Mouse (Mus musculus): ENCODE results near the gene Pofut1. TPM values are rescaled to one million over a fixed set of nuclear protein-coding genes. Genes with fewer than 3 reads are reported as not detected.

Gene Pofut1
- polyA plus RNA-seq (2016; fragmentation: Nextera tagmentation; extraction: Ambion mirVana) = 5.9 and 6.4 TPM in 2 replicates

GRCm38 (mm10) chr2:153241250-153242014 is at the start of gene Pofut1, which contains the start of gene Plagl2:
Gene Pofut1, plus strand, starts transcription at chr2:153241533.
Gene Plagl2, minus strand, starts transcription at chr2:153241426.
- peak within 1 kb of the TSS; percentile 98 for H3K4me3 ChIP-seq
- H3K27me3 ChIP-seq (ENCODE audit: poor library complexity, severe bottlenecking) = no peaks in the 10 kb centered on the region
- no peaks in the 10 kb centered on the region for H3K9me3 ChIP-seq
- WGBS = under 1% methylated on average over 69 of the region's 72 CpGs
- H3K4me1 ChIP-seq = peaks cover 47% of the 10 kb centered on the region
- peak within 1 kb of the TSS; percentile 100 for H3K27ac ChIP-seq
- peak; percentile 84 for DNase-seq (ENCODE audit: extremely low spot score, low spot score)
- peaks cover 57% of the 10 kb centered on the region for H3K36me3 ChIP-seq (replicated peaks)

GRCm38 (mm10) chr2:153194255-153194654 is 47.1 kb upstream of the Pofut1 start:
- Histone ChIP-seq H3K36me3 (replicated peaks) (peaks cover 90% of the 10 kb centered on the region), H3K4me3 (no peak overlapping the region), H3K9me3 (no peaks in the 10 kb centered on the region), H3K4me1 (no peaks in the 10 kb centered on the region), H3K27me3 (ENCODE audit: poor library complexity, severe bottlenecking) (no peaks in the 10 kb centered on the region), H3K27ac (no peak overlapping the region)
- WGBS = 98% methylated on average over 3 of the region's 3 CpGs
- no peak for DNase-seq (ENCODE audit: extremely low spot score, low spot score)

- Histone ChIP-seq H3K27ac (no peak overlapping the region), H3K36me3 (replicated peaks) (peaks cover 85% of the 10 kb centered on the region), H3K9me3 (no peaks in the 10 kb centered on the region), H3K4me3 (no peak overlapping the region), H3K4me1 (peaks cover 6% of the 10 kb centered on the region), H3K27me3 (ENCODE audit: poor library complexity, severe bottlenecking) (no peaks in the 10 kb centered on the region)
- DNase-seq (ENCODE audit: extremely low spot score, low spot score) = no peak
- WGBS = 83% methylated on average over 5 of the region's 5 CpGs
Measured at GRCm38 (mm10) chr2:153198485-153198884, 42.8 kb upstream of the Pofut1 start.

GRCm38 (mm10) chr2:153199114-153199513 is 42.2 kb upstream of the Pofut1 start:
- Histone ChIP-seq H3K36me3 (replicated peaks) (peaks cover 88% of the 10 kb centered on the region), H3K27me3 (ENCODE audit: poor library complexity, severe bottlenecking) (no peaks in the 10 kb centered on the region), H3K9me3 (no peaks in the 10 kb centered on the region), H3K4me1 (peaks cover 6% of the 10 kb centered on the region), H3K4me3 (no peak overlapping the region), H3K27ac (no peak overlapping the region)
- DNase-seq (ENCODE audit: extremely low spot score, low spot score) = no peak
- 91% methylated on average over 2 of the region's 2 CpGs for WGBS

- no peaks in the 10 kb centered on the region for H3K27me3 ChIP-seq (ENCODE audit: poor library complexity, severe bottlenecking)
- peaks cover 6% of the 10 kb centered on the region for H3K4me1 ChIP-seq
- H3K9me3 ChIP-seq = no peaks in the 10 kb centered on the region
- 71% methylated on average over 1 of the region's 1 CpGs for WGBS
- H3K4me3 ChIP-seq = no peak overlapping the region
- DNase-seq (ENCODE audit: extremely low spot score, low spot score) = no peak
- peaks cover 93% of the 10 kb centered on the region for H3K36me3 ChIP-seq (replicated peaks)
- H3K27ac ChIP-seq = no peak overlapping the region
Measured at GRCm38 (mm10) chr2:153202766-153203165, 38.6 kb upstream of the Pofut1 start.

GRCm38 (mm10) chr2:153208149-153208548 is 33.2 kb upstream of the Pofut1 start:
- DNase-seq (ENCODE audit: extremely low spot score, low spot score) = no peak
- H3K9me3 ChIP-seq = no peaks in the 10 kb centered on the region
- H3K4me1 ChIP-seq = no peaks in the 10 kb centered on the region
- H3K27me3 ChIP-seq (ENCODE audit: poor library complexity, severe bottlenecking) = no peaks in the 10 kb centered on the region
- H3K36me3 ChIP-seq (replicated peaks) = peaks cover 73% of the 10 kb centered on the region
- H3K27ac ChIP-seq = no peak overlapping the region
- H3K4me3 ChIP-seq = no peak overlapping the region
- WGBS = 98% methylated on average over 2 of the region's 2 CpGs

GRCm38 (mm10) chr2:153209286-153209685 is 32.0 kb upstream of the Pofut1 start:
- Histone ChIP-seq H3K4me3 (no peak overlapping the region), H3K4me1 (no peaks in the 10 kb centered on the region), H3K27me3 (ENCODE audit: poor library complexity, severe bottlenecking) (no peaks in the 10 kb centered on the region), H3K36me3 (replicated peaks) (peaks cover 63% of the 10 kb centered on the region), H3K9me3 (no peaks in the 10 kb centered on the region), H3K27ac (no peak overlapping the region)
- WGBS = 90% methylated on average over 5 of the region's 5 CpGs
- DNase-seq (ENCODE audit: extremely low spot score, low spot score) = no peak

GRCm38 (mm10) chr2:153211451-153211850 is 29.9 kb upstream of the Pofut1 start:
- H3K27me3 ChIP-seq (ENCODE audit: poor library complexity, severe bottlenecking) = no peaks in the 10 kb centered on the region
- H3K4me3 ChIP-seq = no peak overlapping the region
- no peaks in the 10 kb centered on the region for H3K4me1 ChIP-seq
- H3K36me3 ChIP-seq (replicated peaks) = peaks cover 41% of the 10 kb centered on the region
- no peaks in the 10 kb centered on the region for H3K9me3 ChIP-seq
- H3K27ac ChIP-seq = no peak overlapping the region
- DNase-seq (ENCODE audit: extremely low spot score, low spot score) = no peak
- WGBS = 95% methylated on average over 5 of the region's 5 CpGs

GRCm38 (mm10) chr2:153213351-153213750 is 28.0 kb upstream of the Pofut1 start:
- 94% methylated on average over 4 of the region's 4 CpGs for WGBS
- Histone ChIP-seq H3K4me3 (no peak overlapping the region), H3K27me3 (ENCODE audit: poor library complexity, severe bottlenecking) (no peaks in the 10 kb centered on the region), H3K4me1 (no peaks in the 10 kb centered on the region), H3K9me3 (no peaks in the 10 kb centered on the region), H3K27ac (no peak overlapping the region), H3K36me3 (replicated peaks) (peaks cover 22% of the 10 kb centered on the region)
- no peak for DNase-seq (ENCODE audit: extremely low spot score, low spot score)

- Histone ChIP-seq H3K27me3 (ENCODE audit: poor library complexity, severe bottlenecking) (no peaks in the 10 kb centered on the region), H3K9me3 (no peaks in the 10 kb centered on the region), H3K36me3 (replicated peaks) (peaks cover 8% of the 10 kb centered on the region), H3K4me1 (no peaks in the 10 kb centered on the region), H3K27ac (no peak overlapping the region), H3K4me3 (no peak overlapping the region)
- DNase-seq (ENCODE audit: extremely low spot score, low spot score) = no peak
- 78% methylated on average over 6 of the region's 6 CpGs for WGBS
Measured at GRCm38 (mm10) chr2:153214771-153215259, 26.5 kb upstream of the Pofut1 start.

GRCm38 (mm10) chr2:153215421-153215820 is 25.9 kb upstream of the Pofut1 start:
- Histone ChIP-seq H3K4me1 (no peaks in the 10 kb centered on the region), H3K9me3 (no peaks in the 10 kb centered on the region), H3K4me3 (no peak overlapping the region), H3K27ac (no peak overlapping the region), H3K36me3 (replicated peaks) (peaks cover 3% of the 10 kb centered on the region; the same call in 1 of the 2 replicates), H3K27me3 (ENCODE audit: poor library complexity, severe bottlenecking) (no peaks in the 10 kb centered on the region)
- 83% methylated on average over 4 of the region's 4 CpGs for WGBS
- DNase-seq (ENCODE audit: extremely low spot score, low spot score) = no peak

GRCm38 (mm10) chr2:153217826-153218340 is 23.4 kb upstream of the Pofut1 start:
- Histone ChIP-seq H3K27me3 (ENCODE audit: poor library complexity, severe bottlenecking) (no peaks in the 10 kb centered on the region), H3K27ac (no peak overlapping the region)
- WGBS = 92% methylated on average over 10 of the region's 10 CpGs

GRCm38 (mm10) chr2:153218516-153218915 is 22.8 kb upstream of the Pofut1 start:
- no peak for DNase-seq (ENCODE audit: extremely low spot score, low spot score)

More at GRCm38 (mm10) chr2:153217826-153218340, 23.4 kb upstream of the Pofut1 start:
- Histone ChIP-seq H3K4me3 (no peak overlapping the region), H3K4me1 (no peaks in the 10 kb centered on the region), H3K36me3 (replicated peaks) (no peaks in the 10 kb centered on the region), H3K9me3 (no peaks in the 10 kb centered on the region)
- DNase-seq (ENCODE audit: extremely low spot score, low spot score) = no peak

More at GRCm38 (mm10) chr2:153218516-153218915, 22.8 kb upstream of the Pofut1 start:
- Histone ChIP-seq H3K4me1 (no peaks in the 10 kb centered on the region), H3K27ac (no peak overlapping the region), H3K9me3 (no peaks in the 10 kb centered on the region), H3K4me3 (no peak overlapping the region), H3K36me3 (replicated peaks) (no peaks in the 10 kb centered on the region), H3K27me3 (ENCODE audit: poor library complexity, severe bottlenecking) (no peaks in the 10 kb centered on the region)
- 84% methylated on average over 3 of the region's 3 CpGs for WGBS

All from forebrain, embryonic 10.5 days (tissue).